In genomic region chr5:148740366-148741266, GRCm38 (mm10) we compare ENCODE assay signal across 8 mouse cellular contexts.
DNase-seq lines count a peak whose midpoint lies in the region; ATAC-seq lines count a peak whose summit lies in the region.

No protein-coding gene starts in this region.

- H3K9ac ChIP-seq in liver, embryonic 16.5 days (ENCODE audit: low read depth, low read length) = no peak overlapping the region

- H3K27me3 ChIP-seq in liver, embryonic 16.5 days (ENCODE audit: control insufficient read depth, insufficient read depth, low read depth, low read length) = no peaks in the 10 kb centered on the region

- peaks cover 14% of the 10 kb centered on the region for H3K4me1 ChIP-seq in liver, embryonic 16.5 days (ENCODE audit: control insufficient read depth, low read depth, low read length)

- H3K9me3 ChIP-seq in liver, embryonic 16.5 days (replicated peaks; ENCODE audit: control insufficient read depth, low read length) = no peaks in the 10 kb centered on the region

- peak; percentile 6 for DNase-seq in retina, adult 2 months (ENCODE audit: low read depth, low spot score)
- no peak for DNase-seq in retina, postnatal 1 day
- peak; percentile 69 for DNase-seq in gastrocnemius, adult 18-20 months (ENCODE audit: low spot score)
- DNase-seq in kidney, adult 18-20 months = peak; percentile 56
- DNase-seq in testis, postnatal 14 days (ENCODE audit: low spot score) = peak; percentile 45
- no peak for DNase-seq in frontal cortex, postnatal 25 days (ENCODE audit: low spot score in 2 of 2)
- no peak for DNase-seq in cerebellum, adult 11 months

- no peak overlapping the region for H3K4me2 ChIP-seq in liver, embryonic 16.5 days (ENCODE audit: low read depth, low read length)

- 60% methylated on average over 15 of the region's 15 CpGs for WGBS in liver, embryonic 16.5 days (ENCODE audit: insufficient replicate concordance)

- peak; percentile 84 for ATAC-seq in liver, embryonic 16.5 days (ENCODE audit: low read depth)

- peak overlapping the region; percentile 65 for H3K27ac ChIP-seq in liver, embryonic 16.5 days (ENCODE audit: low read length)

- no peaks in the 10 kb centered on the region for H3K36me3 ChIP-seq in liver, embryonic 16.5 days (ENCODE audit: control insufficient read depth, insufficient read depth)

- no peak overlapping the region for H3K4me3 ChIP-seq in liver, embryonic 16.5 days (ENCODE audit: low read depth, low read length)

Comparison
In these comparisons a context has a peak if more than half of its experiments do, and no peak if none do; other contexts are left out.
1. DNase-seq: peak in retina, adult 2 months (single experiment), gastrocnemius, adult 18-20 months (single experiment), kidney, adult 18-20 months (single experiment) and testis, postnatal 14 days (single experiment); none in retina, postnatal 1 day (single experiment), frontal cortex, postnatal 25 days (0 of 2) and cerebellum, adult 11 months (single experiment).